Mouse (Mus musculus) lung, adult 2 months (tissue): Measurements from ENCODE around the gene Ipo5.

ENCODE experiments used
- CTCF ChIP-seq: fragments of 200-500 bp; IDR thresholded peaks from 2 replicates; pipeline ENCODE4 v1.5.1; 2011; ENCODE audit warnings: mild to moderate bottlenecking, low read length, control low read depth; ENCODE audit not compliant: insufficient read depth
- POLR2A ChIP-seq: fragments of 200-500 bp; IDR thresholded peaks from 2 replicates; pipeline ENCODE4 v1.6.1; 2011; ENCODE audit warnings: low read depth, mild to moderate bottlenecking, control low read depth, low read length, borderline replicate concordance; ENCODE audit errors: extremely low read depth

- TF ChIP-seq POLR2A (no peak), CTCF (no peak)
Measured at GRCm38 (mm10) chr14:120989126-120989525, 78.1 kb downstream of the Ipo5 start.
